29 mouse cellular contexts compared by ENCODE assay signal in genomic region chr5:147100180-147100579, GRCm38 (mm10).
"Had no signal": no experiment of that assay in that cellular context is flagged by ENCODE, and none has a peak within 500 bp of the region (broad histone marks: within the 10 kb centered on the region; RNA-seq: fewer than 3 reads in every experiment).

No protein-coding gene starts in this region.

- H3K4me3 ChIP-seq: left cerebral cortex, adult 2 months; limb, embryonic 10.5 days; limb, embryonic 12.5 days; limb, embryonic 13.5 days; limb, embryonic 15.5 days; liver, embryonic 12.5 days; liver, embryonic 13.5 days; liver, embryonic 15.5 days; lung, embryonic 15.5 days; megakaryocyte, embryonic 14.5 days; midbrain, embryonic 10.5 days; midbrain, embryonic 12.5 days; midbrain, embryonic 13.5 days; midbrain, embryonic 15.5 days; myocyte had no signal

- H3K36me3 ChIP-seq: midbrain, embryonic 15.5 days had no signal

- H3K27me3 ChIP-seq: limb, embryonic 12.5 days; limb, embryonic 13.5 days; limb, embryonic 15.5 days; liver, embryonic 12.5 days; liver, embryonic 13.5 days; liver, embryonic 15.5 days; lung, embryonic 15.5 days; megakaryocyte, embryonic 14.5 days; midbrain, embryonic 12.5 days; midbrain, embryonic 13.5 days; midbrain, embryonic 15.5 days had no signal

- H3K4me2 ChIP-seq: limb, embryonic 12.5 days; limb, embryonic 13.5 days; limb, embryonic 15.5 days; liver, embryonic 11.5 days; liver, embryonic 12.5 days; liver, embryonic 13.5 days; liver, embryonic 15.5 days; lung, embryonic 14.5 days; lung, embryonic 15.5 days; midbrain, embryonic 12.5 days; midbrain, embryonic 13.5 days; midbrain, embryonic 15.5 days had no signal

- H3K4me1 ChIP-seq: limb, embryonic 10.5 days; limb, embryonic 12.5 days; limb, embryonic 13.5 days; limb, embryonic 15.5 days; liver, embryonic 12.5 days; liver, embryonic 13.5 days; liver, embryonic 15.5 days; lung, embryonic 15.5 days; midbrain, embryonic 10.5 days; midbrain, embryonic 12.5 days; midbrain, embryonic 13.5 days; midbrain, embryonic 15.5 days had no signal

- H3K27ac ChIP-seq: left cerebral cortex, adult 2 months; limb, embryonic 10.5 days; limb, embryonic 12.5 days; limb, embryonic 13.5 days; limb, embryonic 15.5 days; liver, embryonic 12.5 days; liver, embryonic 13.5 days; liver, embryonic 14.5 days; liver, embryonic 15.5 days; lung, embryonic 15.5 days; macrophage; midbrain, embryonic 10.5 days; midbrain, embryonic 12.5 days; midbrain, embryonic 13.5 days; midbrain, embryonic 15.5 days had no signal

- H3K9me3 ChIP-seq: limb, embryonic 10.5 days; limb, embryonic 12.5 days; limb, embryonic 13.5 days; limb, embryonic 15.5 days; liver, embryonic 12.5 days; liver, embryonic 13.5 days; liver, embryonic 15.5 days; lung, embryonic 15.5 days; megakaryocyte, embryonic 14.5 days; midbrain, embryonic 10.5 days; midbrain, embryonic 12.5 days; midbrain, embryonic 13.5 days; midbrain, embryonic 15.5 days had no signal

- H3K9ac ChIP-seq: limb, embryonic 12.5 days; limb, embryonic 13.5 days; limb, embryonic 15.5 days; liver, embryonic 12.5 days; liver, embryonic 13.5 days; liver, embryonic 14.5 days; liver, embryonic 15.5 days; liver, postnatal 0 days; lung, embryonic 14.5 days; lung, embryonic 15.5 days; midbrain, embryonic 12.5 days; midbrain, embryonic 13.5 days; midbrain, embryonic 15.5 days had no signal

- ATAC-seq: liver, embryonic 12.5 days; liver, postnatal 0 days; midbrain, embryonic 13.5 days; midbrain, embryonic 15.5 days; midbrain, embryonic 16.5 days had no signal

- DNase-seq: left cerebral cortex, postnatal 4 days; liver; liver, embryonic 13.5 days; liver, postnatal 0 days; lung, adult 18-20 months; lung, adult 2 months; lung, embryonic 14.5 days; lung, postnatal 10 days; lung, postnatal 14 days; lung, postnatal 36 days; midbrain, embryonic 14.5 days had no signal
